Mouse (Mus musculus): ENCODE results near the gene Dcaf6. TPM values are rescaled to one million over a fixed set of nuclear protein-coding genes. Genes with fewer than 3 reads are reported as not detected.
"Not testable (repeated sequence)": the region's sequence is repeated elsewhere in the genome, so short reads cannot be mapped to it uniquely, and the experiment has no call there.

Gene Dcaf6
- polyA plus RNA-seq, 1 experiment = not detected

GRCm38 (mm10) chr1:165344453-165344852, 115.8 kb downstream of the Dcaf6 start:
- 18% methylated on average over 4 of the region's 4 CpGs for WGBS
- Histone ChIP-seq H3K27ac (ENCODE audit: insufficient read depth, low read depth, low read length) (no peak overlapping the region), H3K4me3 (ENCODE audit: insufficient read depth, low read depth, low read length) (no peak overlapping the region), H3K4me1 (ENCODE audit: control insufficient read depth, insufficient read depth, low read length) (no peaks in the 10 kb centered on the region)
- TF ChIP-seq CTCF (IDR thresholded peaks at IDR 0.05; ENCODE audit: insufficient read depth, low read depth, low read length) (no peak), POLR2A (IDR thresholded peaks at IDR 0.05; ENCODE audit: insufficient read depth, low read depth, low read length) (no peak)

DNA sequence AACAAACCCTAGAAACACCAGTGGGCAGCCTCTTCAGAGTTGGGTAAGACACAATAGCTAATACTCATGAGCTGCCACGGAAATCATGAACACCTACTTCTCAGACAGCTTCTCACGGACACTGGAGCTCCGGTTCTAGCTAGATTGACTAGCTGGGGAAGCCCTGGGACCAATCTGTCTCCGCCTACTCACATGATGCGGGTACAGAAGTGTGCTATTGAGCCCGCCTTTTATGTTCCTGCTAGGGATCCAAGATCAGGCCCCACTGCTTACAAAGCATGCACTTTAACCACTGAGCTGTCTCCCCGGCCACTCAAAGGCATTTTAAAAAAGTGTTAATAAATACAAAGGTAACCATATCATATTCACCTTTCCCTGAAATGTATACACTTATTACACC, 118.1 kb downstream of the Dcaf6 start:
- Histone ChIP-seq H3K4me1 (ENCODE audit: control insufficient read depth, insufficient read depth, low read length) (no peaks in the 10 kb centered on the region), H3K4me3 (ENCODE audit: insufficient read depth, low read depth, low read length) (no peak overlapping the region), H3K27ac (ENCODE audit: insufficient read depth, low read depth, low read length) (no peak overlapping the region)
- WGBS = 73% methylated on average over 7 of the region's 7 CpGs
- TF ChIP-seq POLR2A (IDR thresholded peaks at IDR 0.05; ENCODE audit: insufficient read depth, low read depth, low read length) = no peak

GRCm38 (mm10) chr1:165332797-165333196, 127.5 kb downstream of the Dcaf6 start:
- Histone ChIP-seq H3K27ac (ENCODE audit: insufficient read depth, low read depth, low read length) (no peak overlapping the region), H3K4me1 (ENCODE audit: control insufficient read depth, insufficient read depth, low read length) (peaks cover 1% of the 10 kb centered on the region), H3K4me3 (ENCODE audit: insufficient read depth, low read depth, low read length) (no peak overlapping the region)
- 94% methylated on average over 3 of the region's 3 CpGs for WGBS
- TF ChIP-seq POLR2A (IDR thresholded peaks at IDR 0.05; ENCODE audit: insufficient read depth, low read depth, low read length) (no peak), CTCF (IDR thresholded peaks at IDR 0.05; ENCODE audit: insufficient read depth, low read depth, low read length) (no peak)

- H3K4me1 ChIP-seq (ENCODE audit: control insufficient read depth, insufficient read depth, low read length) = peaks cover 2% of the 10 kb centered on the region
- TF ChIP-seq POLR2A (IDR thresholded peaks at IDR 0.05; ENCODE audit: insufficient read depth, low read depth, low read length) (no peak), CTCF (IDR thresholded peaks at IDR 0.05; ENCODE audit: insufficient read depth, low read depth, low read length) (no peak)
These were observed 129.4 kb downstream of the Dcaf6 start for GRCm38 (mm10) chr1:165330859-165331258.

DNA sequence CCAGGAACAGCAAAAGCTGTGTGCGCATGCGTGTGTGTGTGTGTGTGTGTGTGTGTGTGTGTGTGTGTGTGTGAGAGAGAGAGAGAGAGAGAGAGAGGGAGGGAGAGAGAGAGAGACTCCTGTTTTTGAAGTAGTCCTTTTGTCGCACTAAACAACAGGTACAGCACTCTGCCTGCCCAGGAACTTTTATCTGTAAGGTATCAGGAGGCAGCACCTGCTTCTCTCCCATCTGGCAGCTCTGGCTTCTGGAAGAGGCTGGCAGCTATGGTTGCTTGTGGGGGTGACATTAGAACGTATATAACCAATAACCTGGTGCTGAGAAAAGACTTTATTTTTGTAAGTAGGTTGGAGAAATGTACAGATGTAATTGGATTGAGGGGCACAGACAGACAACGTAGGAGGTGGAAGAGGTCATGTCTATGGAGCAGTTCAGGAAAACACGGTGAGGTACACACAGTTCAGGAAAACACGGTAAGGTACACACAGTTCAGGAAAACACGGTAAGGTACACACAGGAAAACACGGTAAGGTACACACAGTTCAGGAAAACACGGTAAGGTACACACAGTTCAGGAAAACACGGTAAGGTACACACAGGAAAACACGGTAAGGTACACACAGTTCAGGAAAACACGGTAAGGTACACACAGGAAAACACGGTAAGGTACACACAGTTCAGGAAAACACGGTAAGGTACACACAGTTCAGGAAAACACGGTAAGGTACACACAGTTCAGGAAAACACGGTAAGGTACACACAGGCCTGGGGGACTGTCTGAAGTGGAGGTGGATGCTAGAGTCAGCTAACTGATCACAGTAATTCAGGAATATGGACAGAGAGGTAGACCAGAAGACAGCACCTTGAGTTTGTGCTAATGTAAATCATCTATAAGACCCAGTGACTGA, 131.6 kb downstream of the Dcaf6 start:
- H3K4me1 ChIP-seq (ENCODE audit: control insufficient read depth, insufficient read depth, low read length); H3K27ac ChIP-seq (ENCODE audit: insufficient read depth, low read depth, low read length); H3K4me3 ChIP-seq (ENCODE audit: insufficient read depth, low read depth, low read length): not testable (repeated sequence)
- WGBS = 94% methylated on average over 17 of the region's 17 CpGs

More at GRCm38 (mm10) chr1:165330859-165331258, 129.4 kb downstream of the Dcaf6 start:
- H3K27ac ChIP-seq (ENCODE audit: insufficient read depth, low read depth, low read length) = no peak overlapping the region
- no peak overlapping the region for H3K4me3 ChIP-seq (ENCODE audit: insufficient read depth, low read depth, low read length)

- H3K4me1 ChIP-seq (ENCODE audit: control insufficient read depth, insufficient read depth, low read length) = peaks cover 2% of the 10 kb centered on the region
- H3K27ac ChIP-seq (ENCODE audit: insufficient read depth, low read depth, low read length) = no peak overlapping the region
- 81% methylated on average over 5 of the region's 5 CpGs for WGBS
- TF ChIP-seq CTCF (IDR thresholded peaks at IDR 0.05; ENCODE audit: insufficient read depth, low read depth, low read length) (no peak), POLR2A (IDR thresholded peaks at IDR 0.05; ENCODE audit: insufficient read depth, low read depth, low read length) (no peak)
- no peak overlapping the region for H3K4me3 ChIP-seq (ENCODE audit: insufficient read depth, low read depth, low read length)
These were observed 132.4 kb downstream of the Dcaf6 start for GRCm38 (mm10) chr1:165327831-165328230.

GRCm38 (mm10) chr1:165327370-165327769, 132.9 kb downstream of the Dcaf6 start:
- 58% methylated on average over 2 of the region's 2 CpGs for WGBS

DNA sequence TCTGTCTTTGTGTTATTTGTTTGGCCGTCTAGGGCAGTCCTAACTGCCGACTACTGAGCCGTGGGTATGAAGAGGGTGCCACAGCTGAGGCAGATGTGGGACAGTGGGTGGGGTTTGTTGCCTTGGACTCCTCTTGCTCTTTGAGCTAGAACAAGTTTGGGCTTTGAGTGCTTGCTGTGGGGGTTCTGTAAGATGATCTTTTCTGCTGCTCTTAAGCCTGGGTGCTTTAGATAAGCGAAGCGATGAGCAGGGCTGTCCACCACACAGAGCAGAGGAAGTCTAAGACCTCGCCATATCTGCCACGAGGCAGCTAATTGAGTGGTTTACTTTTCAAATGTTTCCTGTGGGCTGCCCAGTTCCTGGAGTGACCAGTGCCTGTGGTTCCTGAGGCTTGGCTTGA, 137.3 kb downstream of the Dcaf6 start:
- Histone ChIP-seq H3K4me1 (ENCODE audit: control insufficient read depth, insufficient read depth, low read length) (peaks cover 2% of the 10 kb centered on the region), H3K27ac (ENCODE audit: insufficient read depth, low read depth, low read length) (no peak overlapping the region), H3K4me3 (ENCODE audit: insufficient read depth, low read depth, low read length) (no peak overlapping the region)
- WGBS = 78% methylated on average over 7 of the region's 7 CpGs
- TF ChIP-seq CTCF (IDR thresholded peaks at IDR 0.05; ENCODE audit: insufficient read depth, low read depth, low read length) (no peak), POLR2A (IDR thresholded peaks at IDR 0.05; ENCODE audit: insufficient read depth, low read depth, low read length) (no peak)

More at GRCm38 (mm10) chr1:165327370-165327769, 132.9 kb downstream of the Dcaf6 start:
- no peak overlapping the region for H3K27ac ChIP-seq (ENCODE audit: insufficient read depth, low read depth, low read length)
- peaks cover 2% of the 10 kb centered on the region for H3K4me1 ChIP-seq (ENCODE audit: control insufficient read depth, insufficient read depth, low read length)
- H3K4me3 ChIP-seq (ENCODE audit: insufficient read depth, low read depth, low read length) = no peak overlapping the region
- no peak for TF ChIP-seq POLR2A (IDR thresholded peaks at IDR 0.05; ENCODE audit: insufficient read depth, low read depth, low read length)
- TF ChIP-seq CTCF (IDR thresholded peaks at IDR 0.05; ENCODE audit: insufficient read depth, low read depth, low read length) = no peak

DNA sequence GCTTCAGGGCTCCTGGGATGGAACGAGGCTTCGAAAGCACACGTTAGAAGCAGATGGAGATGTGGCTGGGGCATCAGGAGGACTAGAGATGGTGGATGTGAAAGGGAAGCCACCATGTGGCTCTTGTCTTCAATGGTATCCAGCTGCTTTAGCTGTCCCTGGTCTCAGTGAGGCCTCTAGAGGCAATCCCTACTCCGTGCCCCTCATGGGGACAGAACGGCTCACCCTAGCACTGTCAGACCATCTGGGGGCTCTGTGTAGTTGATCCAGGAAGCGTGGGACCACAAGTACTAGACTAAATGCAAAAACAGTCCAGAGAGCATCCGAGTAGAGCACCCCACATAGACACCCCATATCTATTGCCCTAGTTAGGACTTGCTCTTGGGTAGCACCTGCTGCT, 138.4 kb downstream of the Dcaf6 start:
- WGBS = 79% methylated on average over 7 of the region's 7 CpGs
- Histone ChIP-seq H3K27ac (ENCODE audit: insufficient read depth, low read depth, low read length) (no peak overlapping the region), H3K4me1 (ENCODE audit: control insufficient read depth, insufficient read depth, low read length) (no peaks in the 10 kb centered on the region), H3K4me3 (ENCODE audit: insufficient read depth, low read depth, low read length) (no peak overlapping the region)
- no peak for TF ChIP-seq POLR2A (IDR thresholded peaks at IDR 0.05; ENCODE audit: insufficient read depth, low read depth, low read length)
- TF ChIP-seq CTCF (IDR thresholded peaks at IDR 0.05; ENCODE audit: insufficient read depth, low read depth, low read length) = no peak
